Mouse (Mus musculus) hindbrain, embryonic 14.5 days (tissue): ENCODE measurements around the gene Phf14. TPM values are rescaled to one million over a fixed set of nuclear protein-coding genes. Genes with fewer than 3 reads are reported as not detected.
"Not testable (repeated sequence)": the region's sequence is repeated elsewhere in the genome, so short reads cannot be mapped to it uniquely, and the experiment has no call there.

Experiments
- ATAC-seq: fragments of 200-750 bp; cut with Nextera tagmentation; 2 replicates; pipeline ENCODE4 v1.8.0; 2017; ENCODE audit warnings: moderate number of reproducible peaks, mild to moderate bottlenecking, moderate TSS enrichment, moderate library complexity; ENCODE audit not compliant: low FRiP score
- DNase-seq: peaks from one replicate; pipeline ENCODE4 v3.0.0-alpha.2; 2015; ENCODE audit warnings: low spot score
- H3K27ac ChIP-seq: fragments of 300-500 bp; sonication (generic); 2 replicates; pipeline ENCODE4 v1.5.1; 2014; ENCODE audit warnings: mild to moderate bottlenecking, moderate library complexity
- H3K27me3 ChIP-seq: fragments of 300-500 bp; sonication (generic); 2 replicates; pipeline ENCODE4 v1.6.1; 2014; ENCODE audit warnings: mild to moderate bottlenecking, low read length, mixed read lengths; ENCODE audit not compliant: control insufficient read depth, insufficient read depth
- H3K36me3 ChIP-seq: fragments of 300-500 bp; sonication (generic); replicated peaks from 2 replicates; pipeline ENCODE4 v1.6.1; 2014; ENCODE audit not compliant: control insufficient read depth, insufficient read depth
- H3K4me1 ChIP-seq: fragments of 300-500 bp; sonication (generic); replicated peaks from 2 replicates; pipeline ENCODE4 v1.6.1; 2014; ENCODE audit warnings: antibody characterized with exemption, low read length, mixed read lengths; ENCODE audit not compliant: control insufficient read depth, insufficient read depth
- H3K4me2 ChIP-seq: fragments of 300-500 bp; sonication (generic); replicated peaks from 2 replicates; pipeline ENCODE4 v1.6.1; 2014; ENCODE audit warnings: mild to moderate bottlenecking, moderate library complexity
- H3K4me3 ChIP-seq: fragments of 300-500 bp; sonication (generic); replicated peaks from 2 replicates; pipeline ENCODE4 v1.5.1; 2014; ENCODE audit warnings: mild to moderate bottlenecking, low read length
- H3K9ac ChIP-seq: fragments of 300-500 bp; sonication (generic); 2 replicates; pipeline ENCODE4 v1.6.1; 2014
- H3K9me3 ChIP-seq: fragments of 300-500 bp; sonication (generic); 2 replicates; pipeline ENCODE4 v1.6.1; 2016; ENCODE audit warnings: low read length; ENCODE audit not compliant: control insufficient read depth
- WGBS: fragments of 180-500 bp; shearing (Covaris S2); extraction: QIAGEN DNeasy Blood & Tissue Kit; methylation state at CpG from one replicate; pipeline ENCODE4 v1.1.7; 2014; 5-methylcytosine and 5-hydroxymethylcytosine counted together
- polyA plus RNA-seq: library from polyadenylated mRNA; unstranded; fragments of >200 nt; fragmentation: Nextera tagmentation; extraction: Ambion mirVana; gene quantifications from 2 replicates; pipeline ENCODE4 v1.2.1, GENCODE M21; 2014

Gene Phf14
- polyA plus RNA-seq = 92.6 and 108 TPM in 2 replicates

DNA sequence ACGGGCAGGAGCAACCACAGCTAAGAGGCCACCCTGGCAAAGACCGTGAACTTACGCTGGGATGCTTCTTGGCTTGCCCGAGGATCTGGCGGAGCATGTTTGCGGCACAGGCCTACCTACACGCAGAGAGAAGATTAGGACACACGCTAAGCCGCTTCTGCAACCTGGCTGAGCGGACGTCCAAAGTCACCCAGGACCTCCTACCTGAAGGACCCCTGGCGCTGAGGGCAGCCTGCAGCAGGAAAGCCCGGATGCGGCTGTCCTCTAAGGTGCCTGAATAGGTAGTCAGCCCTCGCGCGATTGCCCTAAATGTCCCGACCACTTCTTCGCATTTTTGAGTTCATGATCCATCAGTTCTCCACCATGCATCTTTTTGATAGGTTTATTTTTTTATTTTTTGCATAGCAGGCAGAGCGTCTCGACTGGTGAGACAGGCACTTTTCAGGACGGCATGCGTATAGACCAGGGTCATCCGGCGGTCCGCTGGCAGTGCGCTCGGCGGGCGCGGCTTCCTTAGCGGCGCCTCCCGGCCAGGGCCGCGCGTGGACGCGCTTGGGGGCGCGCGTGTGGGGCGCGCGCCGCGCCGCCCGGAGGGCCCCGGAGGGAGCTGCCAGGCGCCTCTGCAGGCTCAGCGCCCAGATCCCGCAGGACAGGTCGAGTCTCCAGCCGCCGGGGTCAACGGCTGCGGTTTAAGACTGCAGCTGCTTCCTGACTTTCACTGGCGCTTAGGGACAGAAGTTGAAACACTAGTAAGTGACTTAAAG, at the start of gene Phf14, which contains the start of gene Ndufa4:
Gene Phf14, plus strand, starts transcription at position 541 of the 764 bp plus-strand sequence.
Gene Ndufa4, minus strand, starts transcription at position 229 of the 764 bp plus-strand sequence.
- peak; percentile 98 for ATAC-seq
- Histone ChIP-seq H3K27me3 (no peaks in the 10 kb centered on the region), H3K4me1 (peaks cover 13% of the 10 kb centered on the region), H3K36me3 (peaks cover 22% of the 10 kb centered on the region), H3K4me3 (peak within 1 kb of the TSS; percentile 76), H3K9me3 (no peaks in the 10 kb centered on the region), H3K4me2 (peak within 1 kb of the TSS; percentile 66), H3K9ac (peak within 1 kb of the TSS; percentile 83), H3K27ac (peak within 1 kb of the TSS; percentile 80)
- DNase-seq = peak; percentile 91
- under 1% methylated on average over 59 of the region's 59 CpGs for WGBS

DNA sequence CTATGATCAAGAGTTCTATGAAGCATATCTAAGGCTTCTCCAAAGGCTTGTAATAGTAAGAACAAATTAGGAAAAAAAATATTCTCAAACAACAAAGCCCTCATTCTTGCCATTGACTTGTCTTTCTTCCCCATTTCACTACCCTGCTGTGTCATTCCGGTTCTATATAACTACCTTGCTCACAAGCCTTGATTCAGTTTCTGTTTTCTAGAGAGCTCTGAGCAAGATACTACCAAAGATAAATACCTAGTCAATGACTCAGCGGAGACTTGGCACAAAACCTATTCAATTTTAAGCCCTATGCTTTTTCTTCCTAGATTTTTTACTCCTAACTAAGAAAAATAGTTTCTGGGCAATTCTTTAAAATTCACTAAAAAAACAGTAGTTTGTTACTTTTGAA, 32.2 kb upstream of the Phf14 start:
- H3K4me1 ChIP-seq, H3K9ac ChIP-seq, H3K4me3 ChIP-seq, H3K36me3 ChIP-seq, H3K4me2 ChIP-seq, H3K9me3 ChIP-seq, DNase-seq, H3K27me3 ChIP-seq, ATAC-seq, H3K27ac ChIP-seq: not testable (repeated sequence)
- no CpG with 5 or more reads among the region's 2 CpGs for WGBS

DNA sequence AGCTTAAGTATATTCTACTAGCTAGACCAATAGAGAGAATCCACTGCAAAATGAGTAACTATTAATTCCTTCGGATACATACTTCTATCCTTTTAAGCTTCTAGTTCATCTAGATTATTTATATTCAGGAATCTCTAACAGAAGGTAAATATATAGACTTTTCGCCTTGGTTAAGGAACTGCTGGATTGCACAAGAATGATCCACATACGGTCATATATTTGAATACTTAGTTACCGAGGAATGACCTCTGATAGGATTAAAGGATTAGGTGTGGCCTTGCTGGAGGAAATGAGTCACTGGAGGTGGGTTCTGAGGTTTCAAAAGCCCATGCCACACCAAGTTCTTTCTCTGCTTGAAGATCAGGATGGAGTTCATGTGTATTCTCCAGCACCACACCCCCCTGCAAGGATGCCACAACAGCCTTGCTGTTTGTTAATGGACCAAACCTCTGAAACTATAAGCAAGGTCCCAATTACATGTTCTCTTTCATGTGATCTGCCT, 6.7 kb upstream of the Phf14 start:
- WGBS = 91% methylated on average over 4 of the region's 4 CpGs

DNA sequence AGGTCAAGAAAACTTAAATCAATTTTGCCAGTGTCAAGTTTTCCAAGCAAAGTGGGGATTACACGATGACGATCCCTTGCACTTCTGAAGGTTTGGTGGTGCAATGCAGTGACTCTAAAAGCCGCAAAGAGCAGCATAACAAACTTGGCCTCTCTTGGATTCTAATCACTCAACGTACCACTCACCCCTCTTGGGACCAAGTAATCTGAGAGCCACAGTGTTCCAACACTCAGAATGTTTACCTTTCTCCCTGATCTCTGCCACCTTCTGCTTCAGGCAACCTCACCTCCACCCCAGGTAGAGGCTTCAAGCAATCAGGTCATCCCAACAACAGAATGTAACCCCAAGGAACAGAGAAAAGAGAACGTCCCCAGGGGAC, 730 bp upstream of the Phf14 start:
- DNase-seq = no peak
- H3K36me3 ChIP-seq = peaks cover 23% of the 10 kb centered on the region
- H3K27ac ChIP-seq = peak overlapping the region; percentile 80
- peak overlapping the region; percentile 76 for H3K4me3 ChIP-seq
- H3K4me2 ChIP-seq = peak overlapping the region; percentile 66
- H3K9ac ChIP-seq = peak overlapping the region; percentile 83
- no peak for ATAC-seq
- no peaks in the 10 kb centered on the region for H3K27me3 ChIP-seq
- H3K9me3 ChIP-seq = no peaks in the 10 kb centered on the region
- H3K4me1 ChIP-seq = peaks cover 13% of the 10 kb centered on the region
- WGBS = 4% methylated on average over 5 of the region's 5 CpGs

More for the DNA sequence above, 6.7 kb upstream of the Phf14 start:
- H3K36me3 ChIP-seq = peaks cover 49% of the 10 kb centered on the region
- DNase-seq (no peak), ATAC-seq (no peak)
- H3K27ac ChIP-seq = no peak overlapping the region
- no peak overlapping the region for H3K9ac ChIP-seq
- no peak overlapping the region for H3K4me2 ChIP-seq
- H3K27me3 ChIP-seq = no peaks in the 10 kb centered on the region
- H3K4me1 ChIP-seq = peaks cover 5% of the 10 kb centered on the region
- no peak overlapping the region for H3K4me3 ChIP-seq
- H3K9me3 ChIP-seq = no peaks in the 10 kb centered on the region

DNA sequence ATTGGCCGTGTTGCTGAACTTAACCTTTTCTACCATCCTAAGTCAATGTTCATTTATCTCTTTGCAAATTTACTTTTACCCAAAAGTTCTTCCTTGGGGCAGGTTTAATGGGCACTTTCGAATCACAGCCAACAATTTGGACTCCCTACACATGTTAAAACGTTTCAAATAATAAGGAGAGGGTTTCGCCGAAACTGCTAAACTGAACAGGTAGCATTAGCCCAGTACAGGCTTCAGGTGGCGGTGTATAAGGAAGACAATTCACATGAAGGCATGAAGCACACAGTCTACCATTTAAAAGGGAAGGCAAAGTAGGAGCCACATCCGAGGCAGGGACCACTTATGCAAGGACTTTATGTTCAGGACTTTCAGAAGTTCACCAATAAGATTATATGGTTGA, 561 bp downstream of the Phf14 start:
- no peak for DNase-seq
- peaks cover 13% of the 10 kb centered on the region for H3K4me1 ChIP-seq
- H3K27me3 ChIP-seq = no peaks in the 10 kb centered on the region
- peak overlapping the region; percentile 76 for H3K4me3 ChIP-seq
- H3K9ac ChIP-seq = peak overlapping the region; percentile 83
- peak overlapping the region; percentile 66 for H3K4me2 ChIP-seq
- no peak for ATAC-seq
- WGBS = 29% methylated on average over 7 of the region's 7 CpGs
- no peak overlapping the region for H3K27ac ChIP-seq
- peaks cover 17% of the 10 kb centered on the region for H3K36me3 ChIP-seq
- H3K9me3 ChIP-seq = no peaks in the 10 kb centered on the region

DNA sequence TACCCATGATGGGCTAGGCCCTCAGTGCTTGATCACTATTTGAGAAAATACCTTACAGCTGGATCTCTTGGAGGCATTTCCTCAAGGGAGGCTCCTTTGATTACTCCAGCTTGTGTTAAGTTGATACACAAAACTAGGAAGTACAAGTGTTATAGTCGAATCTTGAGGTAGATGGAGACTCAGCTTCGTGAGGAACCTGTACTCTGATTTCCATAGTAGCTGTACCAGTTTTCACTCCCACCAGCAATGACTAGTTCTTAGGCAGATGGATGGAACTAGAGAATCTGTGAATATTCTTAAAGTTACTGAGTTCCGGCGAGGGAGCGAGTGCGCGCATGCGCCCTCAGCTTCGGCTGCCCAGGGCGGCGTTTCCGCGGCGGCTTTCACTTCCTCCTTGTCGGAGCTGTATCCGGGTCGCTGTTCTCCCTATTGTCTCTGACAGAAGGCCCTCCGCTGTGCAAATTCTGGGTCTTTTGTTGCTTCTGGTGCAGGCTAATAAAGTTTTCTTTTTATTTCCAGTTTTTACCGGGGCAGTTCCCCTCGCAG, 18.0 kb downstream of the Phf14 start:
- Histone ChIP-seq H3K9me3 (no peaks in the 10 kb centered on the region), H3K36me3 (peaks cover 17% of the 10 kb centered on the region), H3K27me3 (no peaks in the 10 kb centered on the region), H3K27ac (peak overlapping the region; percentile 99), H3K4me2 (peak overlapping the region; percentile 61), H3K4me3 (peak overlapping the region; percentile 88), H3K4me1 (peaks cover 27% of the 10 kb centered on the region), H3K9ac (peak overlapping the region; percentile 98)
- under 1% methylated on average over 20 of the region's 20 CpGs for WGBS
- DNase-seq (peak; percentile 93), ATAC-seq (peak; percentile 94)

DNA sequence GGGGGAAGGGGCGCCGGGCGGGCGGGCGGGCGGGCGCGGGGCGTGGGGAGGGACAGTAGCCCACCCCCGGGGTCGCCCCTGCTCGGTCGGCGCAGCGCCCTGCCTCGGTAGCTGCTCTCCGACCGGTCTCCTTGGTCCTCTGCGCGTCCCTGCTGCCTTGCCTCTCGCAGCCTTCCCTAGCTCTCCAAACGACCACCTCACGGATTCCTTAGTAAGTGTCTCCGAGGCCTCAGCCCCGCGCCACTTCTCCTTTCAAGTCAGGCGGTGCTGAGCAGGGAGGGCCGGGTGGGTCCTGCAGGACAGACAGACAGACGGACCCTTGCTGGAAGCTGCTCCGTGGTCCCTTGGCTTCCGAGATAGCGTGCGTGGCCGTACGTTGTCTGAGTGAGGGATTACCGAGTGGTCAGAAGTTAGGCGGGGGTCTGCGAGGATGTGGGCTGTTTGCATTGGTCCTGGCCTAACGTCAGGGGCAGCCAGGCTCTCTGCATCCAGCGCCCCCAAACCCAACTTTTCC, 18.5 kb downstream of the Phf14 start:
- H3K27me3 ChIP-seq = no peaks in the 10 kb centered on the region
- H3K4me3 ChIP-seq = peak overlapping the region; percentile 88
- peaks cover 17% of the 10 kb centered on the region for H3K36me3 ChIP-seq
- ATAC-seq = peak; percentile 91
- DNase-seq = peak; percentile 55
- peak overlapping the region; percentile 61 for H3K4me2 ChIP-seq
- peak overlapping the region; percentile 98 for H3K9ac ChIP-seq
- peak overlapping the region; percentile 99 for H3K27ac ChIP-seq
- H3K9me3 ChIP-seq = no peaks in the 10 kb centered on the region
- WGBS = under 1% methylated on average over 36 of the region's 40 CpGs
- H3K4me1 ChIP-seq = peaks cover 27% of the 10 kb centered on the region

DNA sequence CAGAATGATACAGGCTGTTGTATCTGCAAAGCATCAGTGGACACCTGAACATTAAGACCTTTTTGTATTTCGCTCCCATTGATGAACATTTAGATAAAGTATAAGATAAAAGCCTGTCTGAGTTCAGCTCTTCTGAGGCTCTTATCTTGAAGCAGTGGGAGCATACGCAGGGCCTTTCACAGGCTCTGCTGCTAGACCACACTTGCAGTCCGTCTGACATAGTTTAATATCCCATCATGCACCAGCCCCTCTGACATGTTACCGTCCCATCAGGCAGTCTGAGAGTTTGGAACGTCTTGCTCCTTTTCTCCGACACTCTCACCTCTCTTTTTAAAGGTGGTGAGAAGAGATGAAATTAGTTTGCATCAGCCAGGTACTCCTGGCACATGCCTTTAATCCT, 19.9 kb downstream of the Phf14 start:
- 86% methylated on average over 6 of the region's 6 CpGs for WGBS
- peak overlapping the region; percentile 88 for H3K4me3 ChIP-seq
- no peaks in the 10 kb centered on the region for H3K27me3 ChIP-seq
- H3K4me1 ChIP-seq = peaks cover 27% of the 10 kb centered on the region
- H3K27ac ChIP-seq = no peak overlapping the region; the same call in 1 of the 2 replicates
- ATAC-seq = no peak
- peaks cover 17% of the 10 kb centered on the region for H3K36me3 ChIP-seq
- no peaks in the 10 kb centered on the region for H3K9me3 ChIP-seq
- DNase-seq = no peak
- H3K9ac ChIP-seq = peak overlapping the region; percentile 98; the same call in 1 of the 2 replicates
- peak overlapping the region; percentile 61 for H3K4me2 ChIP-seq

DNA sequence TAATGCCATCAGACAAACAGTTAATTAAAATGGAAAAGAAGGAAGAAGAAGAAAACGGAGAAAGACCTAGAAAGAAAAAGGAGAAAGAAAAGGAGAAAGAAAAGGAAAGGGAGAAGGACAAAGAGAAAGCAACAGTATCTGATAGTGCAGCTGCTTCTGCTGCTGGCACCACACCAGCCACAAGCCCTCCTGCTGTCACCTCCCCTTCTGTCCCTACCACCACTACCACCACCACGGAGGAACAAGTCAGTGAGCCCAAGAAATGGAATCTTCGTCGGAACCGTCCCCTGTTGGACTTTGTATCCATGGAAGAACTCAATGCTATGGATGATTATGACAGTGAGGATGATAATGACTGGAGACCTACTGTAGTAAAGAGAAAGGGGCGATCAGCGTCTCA, 25.8 kb downstream of the Phf14 start:
- Histone ChIP-seq H3K4me1 (peaks cover 8% of the 10 kb centered on the region), H3K27ac (no peak overlapping the region), H3K9ac (no peak overlapping the region), H3K36me3 (peaks cover 14% of the 10 kb centered on the region), H3K4me2 (no peak overlapping the region), H3K27me3 (no peaks in the 10 kb centered on the region), H3K9me3 (no peaks in the 10 kb centered on the region), H3K4me3 (no peak overlapping the region)
- ATAC-seq (no peak), DNase-seq (no peak)
- WGBS = 90% methylated on average over 7 of the region's 7 CpGs
